Mouse (Mus musculus) stomach, postnatal 0 days (tissue): ENCODE data around the gene Spata45. TPM values are rescaled to one million over a fixed set of nuclear protein-coding genes. Genes with fewer than 3 reads are reported as not detected.

Experiments
- ATAC-seq: fragments of 200-750 bp; cut with Nextera tagmentation; 2 replicates; pipeline ENCODE4 v1.8.0; 2017; ENCODE audit not compliant: low FRiP score, low TSS enrichment
- DNase-seq: peaks from one replicate; pipeline ENCODE4 v3.0.0-alpha.2; 2016; ENCODE audit warnings: low spot score
- H3K27ac ChIP-seq: fragments of 300-500 bp; sonication (generic); replicated peaks from 2 replicates; pipeline ENCODE4 v1.5.1; 2014; ENCODE audit warnings: mild to moderate bottlenecking, control low read depth
- H3K27me3 ChIP-seq: fragments of 300-500 bp; sonication (generic); 2 replicates; pipeline ENCODE4 v1.6.1; 2014; ENCODE audit warnings: low read length; ENCODE audit not compliant: control insufficient read depth, insufficient read depth
- H3K36me3 ChIP-seq: fragments of 300-500 bp; sonication (generic); 2 replicates; pipeline ENCODE4 v1.6.1; 2014; ENCODE audit warnings: low read length, mixed read lengths; ENCODE audit not compliant: control insufficient read depth, insufficient read depth
- H3K4me1 ChIP-seq: fragments of 300-500 bp; sonication (generic); replicated peaks from 2 replicates; pipeline ENCODE4 v1.6.1; 2014; ENCODE audit warnings: antibody characterized with exemption; ENCODE audit not compliant: control insufficient read depth, insufficient read depth
- H3K4me2 ChIP-seq: fragments of 300-500 bp; sonication (generic); replicated peaks from 2 replicates; pipeline ENCODE4 v1.6.1; 2014; ENCODE audit warnings: low read depth, mild to moderate bottlenecking, control low read depth, moderate library complexity
- H3K4me3 ChIP-seq: fragments of 300-500 bp; sonication (generic); 2 replicates; pipeline ENCODE4 v1.5.1; 2014; ENCODE audit warnings: low read depth, low read length, control low read depth
- H3K9ac ChIP-seq: fragments of 300-500 bp; sonication (generic); 2 replicates; pipeline ENCODE4 v1.6.1; 2014; ENCODE audit warnings: mild to moderate bottlenecking, low read length, control low read depth, mixed read lengths
- H3K9me3 ChIP-seq: fragments of 300-500 bp; sonication (generic); 2 replicates; pipeline ENCODE4 v1.6.1; 2016; ENCODE audit warnings: low read length; ENCODE audit not compliant: control insufficient read depth
- CTCF ChIP-seq: IDR thresholded peaks from 2 replicates; pipeline ENCODE4 v1.5.1; 2016; ENCODE audit warnings: antibody characterized with exemption, low read depth, mild to moderate bottlenecking, moderate library complexity
- EP300 ChIP-seq: optimal IDR thresholded peaks from 2 replicates; pipeline ENCODE3; 2016; ENCODE audit warnings: antibody characterized with exemption
- WGBS: fragments of 180-500 bp; shearing (Covaris S2); extraction: QIAGEN DNeasy Blood & Tissue Kit; methylation state at CpG from one replicate; pipeline ENCODE4 v1.1.7; 2014; 5-methylcytosine and 5-hydroxymethylcytosine counted together
- polyA plus RNA-seq: library from polyadenylated mRNA; unstranded; fragments of >200 nt; fragmentation: Nextera tagmentation; extraction: Ambion mirVana; gene quantifications from 2 replicates; pipeline ENCODE4 v1.2.1, GENCODE M21; 2015

Gene Spata45
- polyA plus RNA-seq, 1 experiment from 2014 or later, result not detected

DNA sequence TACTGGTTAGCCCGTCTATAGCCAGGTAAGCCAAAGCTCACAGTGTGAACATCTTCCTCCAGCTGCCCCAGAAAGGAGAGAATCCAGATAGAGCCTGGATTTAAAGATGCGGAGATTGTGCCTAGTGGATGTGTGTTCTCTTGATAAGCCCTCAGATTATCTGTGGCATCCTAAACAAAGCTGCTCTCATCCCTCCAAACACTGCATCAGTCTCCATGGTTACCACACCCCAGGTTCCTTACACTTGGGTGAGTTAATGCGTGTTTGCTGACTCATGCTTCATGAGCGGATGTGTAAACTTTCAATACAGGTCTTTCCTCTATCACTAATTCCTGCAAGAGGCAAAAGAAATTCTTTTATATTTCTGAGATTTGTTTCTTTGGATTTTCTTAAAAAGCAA, 790 bp upstream of the Spata45 start:
- TF ChIP-seq EP300, result no peak
- no peak for TF ChIP-seq CTCF
- 28% methylated on average over 4 of the region's 4 CpGs for WGBS
- no peak for DNase-seq
- Histone ChIP-seq H3K36me3 (no peaks in the 10 kb centered on the region), H3K4me3 (no peak overlapping the region), H3K9me3 (no peaks in the 10 kb centered on the region), H3K27ac (no peak overlapping the region), H3K9ac (no peak overlapping the region), H3K4me1 (no peaks in the 10 kb centered on the region), H3K4me2 (no peak overlapping the region), H3K27me3 (no peaks in the 10 kb centered on the region)
- no peak for ATAC-seq

DNA sequence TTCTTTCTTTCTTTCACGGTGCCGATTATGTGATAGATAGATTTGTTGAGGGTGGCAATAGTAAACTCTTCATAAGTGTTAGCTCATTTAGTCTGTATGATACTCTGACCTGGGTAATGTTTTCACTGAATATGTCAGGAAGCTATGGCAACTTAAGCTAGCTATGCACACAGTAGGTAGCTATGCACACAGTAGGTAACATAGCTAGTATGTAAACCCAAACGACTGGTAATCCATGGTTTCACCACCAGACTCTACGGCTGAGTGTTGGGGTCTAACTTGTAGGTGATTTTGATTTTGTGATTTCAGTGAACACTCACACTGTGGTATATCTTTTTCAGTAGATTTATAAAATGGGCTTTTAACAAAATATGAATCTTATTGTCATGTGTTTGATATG, 1.6 kb downstream of the Spata45 start:
- H3K36me3 ChIP-seq, result no peaks in the 10 kb centered on the region
- no peaks in the 10 kb centered on the region for H3K27me3 ChIP-seq
- 89% methylated on average over 4 of the region's 4 CpGs for WGBS
- no peak for ATAC-seq
- no peak overlapping the region for H3K4me2 ChIP-seq
- TF ChIP-seq CTCF (no peak), EP300 (no peak)
- no peak for DNase-seq
- H3K4me1 ChIP-seq, result no peaks in the 10 kb centered on the region
- no peak overlapping the region for H3K4me3 ChIP-seq
- H3K9ac ChIP-seq, result no peak overlapping the region
- H3K27ac ChIP-seq, result no peak overlapping the region
- no peaks in the 10 kb centered on the region for H3K9me3 ChIP-seq

DNA sequence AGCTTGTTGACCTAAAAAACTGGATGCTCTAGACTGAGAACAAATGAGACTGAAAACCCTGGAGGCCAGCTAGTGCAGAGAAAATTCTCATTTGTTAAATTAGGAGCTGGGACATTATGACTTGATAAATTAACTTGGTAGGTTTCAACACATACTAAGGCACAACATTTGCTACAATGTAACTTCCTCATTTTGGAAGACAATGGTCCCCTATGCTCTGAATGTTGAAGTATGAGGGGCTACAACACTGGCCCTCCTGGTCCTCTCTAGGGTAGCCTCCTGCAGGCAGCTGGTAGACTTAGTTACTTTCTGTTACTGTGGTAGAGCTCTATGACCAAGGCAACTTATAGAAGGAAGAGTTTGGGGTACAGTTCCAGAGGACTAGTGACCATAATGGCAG, 4.9 kb downstream of the Spata45 start:
- Histone ChIP-seq H3K4me1 (no peaks in the 10 kb centered on the region), H3K36me3 (no peaks in the 10 kb centered on the region), H3K9me3 (no peaks in the 10 kb centered on the region), H3K4me2 (no peak overlapping the region), H3K9ac (no peak overlapping the region), H3K4me3 (no peak overlapping the region), H3K27ac (no peak overlapping the region), H3K27me3 (no peaks in the 10 kb centered on the region)
- no peak for DNase-seq
- no peak for TF ChIP-seq EP300
- no peak for TF ChIP-seq CTCF
- ATAC-seq, result no peak

DNA sequence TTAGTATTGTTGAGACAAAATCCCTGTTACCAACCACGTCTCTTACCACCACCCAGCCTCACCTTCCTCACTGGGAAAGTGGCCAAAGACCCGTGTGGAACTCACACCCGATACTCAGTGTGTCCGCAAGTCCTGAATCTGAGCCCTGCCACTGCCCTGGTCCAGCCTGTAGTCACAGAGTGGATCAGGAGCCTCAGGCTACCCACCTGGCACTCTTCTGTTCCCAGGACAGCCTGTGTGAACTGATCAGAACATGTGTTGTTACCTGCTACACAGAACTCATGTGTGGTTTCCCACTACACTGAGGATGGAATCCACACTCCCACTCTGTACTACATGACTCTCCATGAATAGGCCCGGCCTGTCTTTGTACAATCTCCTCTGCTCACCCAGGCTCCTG, 5.7 kb downstream of the Spata45 start:
- TF ChIP-seq CTCF, result no peak
- TF ChIP-seq EP300, result no peak
- no peak overlapping the region for H3K4me3 ChIP-seq
- H3K4me1 ChIP-seq, result no peaks in the 10 kb centered on the region
- WGBS, result 79% methylated on average over 5 of the region's 5 CpGs
- no peaks in the 10 kb centered on the region for H3K36me3 ChIP-seq
- ATAC-seq (no peak), DNase-seq (no peak)
- no peaks in the 10 kb centered on the region for H3K27me3 ChIP-seq
- H3K9ac ChIP-seq, result no peak overlapping the region
- no peak overlapping the region for H3K27ac ChIP-seq
- H3K4me2 ChIP-seq, result no peak overlapping the region
- no peaks in the 10 kb centered on the region for H3K9me3 ChIP-seq

DNA sequence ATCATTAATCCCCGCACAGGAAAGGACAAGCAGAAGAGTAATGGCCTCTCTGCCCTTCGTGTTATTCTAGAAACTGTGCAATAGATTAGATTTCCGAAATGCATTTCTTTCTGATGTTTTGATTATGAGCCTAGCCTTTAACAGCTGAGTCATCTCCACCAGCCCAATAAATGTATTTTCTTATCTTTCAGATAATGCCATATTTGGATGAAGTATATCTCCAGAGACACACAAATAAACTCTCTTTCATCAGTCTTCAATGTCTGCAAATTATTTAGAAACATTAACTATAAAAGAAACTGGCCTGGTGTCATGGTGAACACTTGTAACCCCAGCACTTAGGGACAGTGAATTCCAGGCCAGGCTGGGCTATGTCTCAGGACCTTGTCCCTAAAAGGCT, 6.2 kb downstream of the Spata45 start:
- no peak overlapping the region for H3K9ac ChIP-seq
- no peak for TF ChIP-seq EP300
- TF ChIP-seq CTCF, result no peak
- H3K4me1 ChIP-seq, result no peaks in the 10 kb centered on the region
- H3K27ac ChIP-seq, result no peak overlapping the region
- H3K36me3 ChIP-seq, result no peaks in the 10 kb centered on the region
- no peak for ATAC-seq
- no peak overlapping the region for H3K4me2 ChIP-seq
- H3K9me3 ChIP-seq, result no peaks in the 10 kb centered on the region
- no peak overlapping the region for H3K4me3 ChIP-seq
- H3K27me3 ChIP-seq, result no peaks in the 10 kb centered on the region
- no peak for DNase-seq
- whole genome bisulfite sequencing, result 38% methylated on average over 3 of the region's 3 CpGs

DNA sequence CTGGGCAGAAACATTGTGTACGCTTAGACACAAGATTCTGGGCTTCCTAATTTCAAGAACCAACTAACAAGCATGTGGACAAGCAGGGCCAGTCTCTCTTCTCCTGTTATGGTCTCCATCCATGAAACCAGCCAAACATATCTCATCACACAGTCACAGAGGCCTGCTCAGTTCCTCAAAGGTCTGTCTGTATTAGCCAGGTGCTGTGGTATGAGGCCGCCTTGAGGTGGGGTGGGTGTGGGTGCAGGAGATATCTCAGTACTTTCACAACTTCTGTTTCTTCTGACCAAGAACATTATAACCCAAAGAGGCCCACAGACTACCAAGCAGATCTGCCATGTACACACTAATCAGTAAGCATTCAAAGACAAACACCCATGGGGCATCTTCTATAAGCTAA, 8.8 kb downstream of the Spata45 start:
- WGBS, result 86% methylated on average over 2 of the region's 2 CpGs

More for the DNA sequence above, 8.8 kb downstream of the Spata45 start:
- Histone ChIP-seq H3K4me1 (no peaks in the 10 kb centered on the region), H3K36me3 (no peaks in the 10 kb centered on the region), H3K9ac (no peak overlapping the region), H3K9me3 (no peaks in the 10 kb centered on the region), H3K27ac (no peak overlapping the region), H3K4me2 (no peak overlapping the region), H3K4me3 (no peak overlapping the region), H3K27me3 (no peaks in the 10 kb centered on the region)
- ATAC-seq, result no peak
- DNase-seq, result no peak
- TF ChIP-seq EP300 (no peak), CTCF (no peak)
